Mouse (Mus musculus): ENCODE results near the gene Araf. TPM values are rescaled to one million over a fixed set of nuclear protein-coding genes. Genes with fewer than 3 reads are reported as not detected.
"Not testable (repeated sequence)": the region's sequence is repeated elsewhere in the genome, so short reads cannot be mapped to it uniquely, and the experiment has no call there.

Gene Araf
- polyA plus RNA-seq, 1 experiment from 2014 or later = 42.1 TPM

DNA sequence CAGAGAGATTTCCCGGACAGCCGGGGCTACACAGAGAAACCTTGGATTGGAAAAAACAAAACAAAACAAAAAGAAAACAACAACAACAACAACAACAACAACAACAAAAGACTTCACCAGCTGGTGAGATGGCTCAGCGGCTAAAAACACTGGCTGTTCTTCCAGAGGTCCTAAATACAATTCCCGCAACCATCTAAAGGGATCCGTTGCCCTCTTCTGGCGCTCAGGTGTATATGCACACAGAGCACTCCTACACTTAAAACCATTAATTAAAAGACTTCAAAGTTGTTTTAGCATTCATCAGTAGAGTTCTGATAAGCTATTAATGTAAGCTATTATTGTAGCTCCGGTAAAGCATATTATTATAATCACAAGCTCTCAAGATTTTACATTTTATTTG is 4.4 kb upstream of the Araf start:
- WGBS (ENCODE audit: insufficient replicate concordance) = 54% methylated on average over 7 of the region's 7 CpGs
- ATAC-seq (ENCODE audit: low read depth) = no peak
- Histone ChIP-seq H3K4me2 (ENCODE audit: low read depth, low read length) (no peak overlapping the region), H3K4me1 (ENCODE audit: control insufficient read depth, low read depth, low read length) (no peaks in the 10 kb centered on the region; the same call in none of the 2 replicates), H3K4me3 (ENCODE audit: low read depth, low read length) (no peak overlapping the region), H3K9ac (ENCODE audit: low read depth, low read length) (no peak overlapping the region), H3K36me3 (ENCODE audit: control insufficient read depth, insufficient read depth) (no peaks in the 10 kb centered on the region), H3K9me3 (replicated peaks; ENCODE audit: control insufficient read depth, low read length) (no peaks in the 10 kb centered on the region), H3K27me3 (ENCODE audit: control insufficient read depth, insufficient read depth, low read depth, low read length) (no peaks in the 10 kb centered on the region), H3K27ac (ENCODE audit: low read length) (no peak overlapping the region)

DNA sequence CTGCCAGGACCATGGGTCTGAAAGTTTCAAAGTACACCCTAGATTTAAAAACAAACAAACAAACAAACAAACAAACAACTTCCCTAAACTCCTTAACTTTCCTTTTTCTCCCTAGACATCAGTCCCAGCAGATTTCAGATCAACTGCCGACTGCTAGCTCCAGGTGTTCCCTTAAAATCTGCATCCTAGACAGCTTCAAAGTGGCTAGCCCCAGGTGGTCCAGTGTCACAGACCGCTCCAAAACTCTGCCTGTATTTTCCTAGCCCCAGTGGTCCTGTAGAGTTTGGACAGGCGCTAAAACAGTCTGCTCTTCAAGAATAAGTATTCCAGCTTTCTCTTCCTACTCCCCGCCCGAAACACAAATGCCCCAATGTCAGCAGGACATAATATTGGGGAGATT is 3.4 kb upstream of the Araf start:
- 48% methylated on average over 5 of the region's 5 CpGs for WGBS (ENCODE audit: insufficient replicate concordance)
- H3K9me3 ChIP-seq (replicated peaks; ENCODE audit: control insufficient read depth, low read length) = no peaks in the 10 kb centered on the region
- no peak for ATAC-seq (ENCODE audit: low read depth)
- H3K9ac ChIP-seq (ENCODE audit: low read depth, low read length) = no peak overlapping the region
- no peak overlapping the region for H3K4me3 ChIP-seq (ENCODE audit: low read depth, low read length)
- no peaks in the 10 kb centered on the region; the same call in 1 of the 2 replicates for H3K4me1 ChIP-seq (ENCODE audit: control insufficient read depth, low read depth, low read length)
- no peak overlapping the region for H3K4me2 ChIP-seq (ENCODE audit: low read depth, low read length)
- no peaks in the 10 kb centered on the region for H3K27me3 ChIP-seq (ENCODE audit: control insufficient read depth, insufficient read depth, low read depth, low read length)
- H3K36me3 ChIP-seq (ENCODE audit: control insufficient read depth, insufficient read depth) = no peaks in the 10 kb centered on the region
- H3K27ac ChIP-seq (ENCODE audit: low read length) = no peak overlapping the region

DNA sequence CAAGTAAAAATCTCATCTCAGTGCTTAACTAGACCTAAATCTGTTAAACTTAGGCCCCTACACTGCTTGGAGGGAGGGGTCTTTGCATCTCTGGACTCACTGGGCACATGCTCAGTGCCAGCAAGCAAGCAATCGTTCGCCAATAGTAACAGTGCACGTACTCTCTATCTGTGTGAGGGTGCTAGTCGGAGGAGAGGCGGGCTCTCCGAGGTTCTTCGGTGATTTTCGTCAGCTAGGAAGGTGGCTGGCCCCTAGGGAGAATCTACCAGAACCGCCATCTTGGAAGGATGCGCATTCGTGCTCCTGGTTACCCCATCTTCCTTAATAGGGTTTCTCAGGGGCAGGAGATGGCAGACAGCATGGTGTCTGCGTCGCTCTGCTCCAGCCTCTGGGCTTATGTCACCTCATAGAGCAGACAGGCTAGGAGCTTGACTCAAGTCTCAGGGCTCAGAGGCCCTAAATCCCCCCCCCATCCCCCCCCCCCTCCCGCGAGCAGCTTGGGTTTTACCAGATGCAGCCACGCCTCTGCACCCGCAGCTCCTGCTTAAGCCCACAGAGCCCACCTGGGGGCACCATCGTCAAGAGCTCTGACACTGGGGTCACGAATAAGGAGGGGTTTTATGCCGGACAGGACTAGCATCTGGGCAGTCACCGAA is 655 bp downstream of the Araf start:
- Histone ChIP-seq H3K9ac (ENCODE audit: low read depth, low read length) (peak overlapping the region; percentile 51; the same call in 1 of the 2 replicates), H3K9me3 (replicated peaks; ENCODE audit: control insufficient read depth, low read length) (no peaks in the 10 kb centered on the region), H3K4me3 (ENCODE audit: low read depth, low read length) (peak overlapping the region; percentile 60), H3K4me2 (ENCODE audit: low read depth, low read length) (peak overlapping the region; percentile 70), H3K36me3 (ENCODE audit: control insufficient read depth, insufficient read depth) (no peaks in the 10 kb centered on the region), H3K27me3 (ENCODE audit: control insufficient read depth, insufficient read depth, low read depth, low read length) (no peaks in the 10 kb centered on the region), H3K27ac (ENCODE audit: low read length) (peak overlapping the region; percentile 67), H3K4me1 (ENCODE audit: control insufficient read depth, low read depth, low read length) (no peaks in the 10 kb centered on the region)
- ATAC-seq (ENCODE audit: low read depth) = peak; percentile 95
- WGBS (ENCODE audit: insufficient replicate concordance) = 15% methylated on average over 20 of the region's 21 CpGs

DNA sequence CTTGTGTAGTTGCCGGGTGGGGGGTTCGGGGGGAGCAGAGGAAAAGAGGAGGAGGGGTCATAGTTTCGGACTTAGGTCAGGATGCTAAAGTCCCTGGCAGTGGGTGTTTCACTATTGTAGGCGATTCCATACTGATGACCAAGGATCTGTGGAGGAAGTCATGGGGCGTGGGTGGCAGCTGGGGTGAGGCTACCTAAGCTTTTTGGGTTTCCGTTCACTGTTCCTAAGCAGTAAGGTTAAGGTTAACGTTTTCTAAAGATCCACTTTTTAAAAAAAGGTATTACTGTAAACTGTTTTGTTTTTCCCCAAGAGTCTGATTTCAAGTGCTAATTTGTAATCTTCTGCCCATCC is 1.2 kb downstream of the Araf start:
- Histone ChIP-seq H3K4me2 (ENCODE audit: low read depth, low read length) (peak overlapping the region; percentile 70), H3K9ac (ENCODE audit: low read depth, low read length) (peak overlapping the region; percentile 51; the same call in 1 of the 2 replicates), H3K4me3 (ENCODE audit: low read depth, low read length) (peak overlapping the region; percentile 60), H3K9me3 (replicated peaks; ENCODE audit: control insufficient read depth, low read length) (no peaks in the 10 kb centered on the region), H3K27me3 (ENCODE audit: control insufficient read depth, insufficient read depth, low read depth, low read length) (no peaks in the 10 kb centered on the region), H3K4me1 (ENCODE audit: control insufficient read depth, low read depth, low read length) (no peaks in the 10 kb centered on the region), H3K27ac (ENCODE audit: low read length) (peak overlapping the region; percentile 67; the same call in 1 of the 2 replicates), H3K36me3 (ENCODE audit: control insufficient read depth, insufficient read depth) (no peaks in the 10 kb centered on the region)
- peak; percentile 12; the same call in 1 of the 2 replicates for ATAC-seq (ENCODE audit: low read depth)
- whole genome bisulfite sequencing (ENCODE audit: insufficient replicate concordance) = 21% methylated on average over 7 of the region's 7 CpGs

DNA sequence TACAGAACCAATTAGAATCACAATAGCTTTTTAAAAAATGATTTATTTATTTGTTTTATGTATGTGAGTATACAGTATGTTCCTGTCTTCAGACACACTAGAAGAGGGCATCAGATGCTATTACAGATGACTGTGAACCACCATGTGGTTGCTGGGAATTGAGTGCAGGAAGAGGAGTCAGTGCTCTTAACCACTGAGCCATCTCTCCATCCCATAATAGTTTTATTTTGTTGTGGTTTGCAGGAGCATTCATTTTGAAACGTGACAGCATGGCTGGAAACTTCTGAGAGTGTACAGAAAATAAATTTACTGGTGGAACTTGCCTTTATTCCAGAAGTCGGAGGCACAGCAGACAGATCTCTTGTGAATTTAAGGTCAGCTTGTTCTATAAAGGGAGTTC is 3.8 kb downstream of the Araf start:
- WGBS (ENCODE audit: insufficient replicate concordance) = 55% methylated on average over 2 of the region's 2 CpGs
- H3K36me3 ChIP-seq (ENCODE audit: control insufficient read depth, insufficient read depth) = no peaks in the 10 kb centered on the region
- no peak overlapping the region for H3K4me2 ChIP-seq (ENCODE audit: low read depth, low read length)
- no peaks in the 10 kb centered on the region for H3K27me3 ChIP-seq (ENCODE audit: control insufficient read depth, insufficient read depth, low read depth, low read length)
- H3K27ac ChIP-seq (ENCODE audit: low read length) = no peak overlapping the region
- no peaks in the 10 kb centered on the region for H3K4me1 ChIP-seq (ENCODE audit: control insufficient read depth, low read depth, low read length)
- no peak for ATAC-seq (ENCODE audit: low read depth)
- no peaks in the 10 kb centered on the region for H3K9me3 ChIP-seq (replicated peaks; ENCODE audit: control insufficient read depth, low read length)
- H3K9ac ChIP-seq (ENCODE audit: low read depth, low read length) = no peak overlapping the region
- H3K4me3 ChIP-seq (ENCODE audit: low read depth, low read length) = no peak overlapping the region

DNA sequence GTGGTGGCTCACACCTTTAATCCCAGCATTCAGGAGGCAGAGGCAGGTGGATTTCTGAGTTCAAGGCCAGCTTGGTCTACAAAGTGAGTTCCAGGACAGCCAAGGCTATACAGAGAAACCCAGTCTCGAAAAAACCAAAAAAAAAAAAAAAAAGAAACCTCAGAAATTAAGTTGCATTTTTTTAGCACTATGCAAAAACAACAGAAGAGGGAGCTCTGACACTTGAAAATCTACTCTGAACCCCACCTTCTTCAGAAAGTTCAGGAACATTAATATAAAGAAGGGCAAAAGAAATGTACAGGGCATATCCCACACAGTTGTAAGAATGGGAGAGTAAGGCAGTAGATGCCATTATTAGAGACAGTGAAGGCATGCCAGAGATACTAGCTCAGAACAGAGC is 6.7 kb downstream of the Araf start:
- H3K27me3 ChIP-seq (ENCODE audit: control insufficient read depth, insufficient read depth, low read depth, low read length); H3K9ac ChIP-seq (ENCODE audit: low read depth, low read length); H3K4me2 ChIP-seq (ENCODE audit: low read depth, low read length); H3K4me1 ChIP-seq (ENCODE audit: control insufficient read depth, low read depth, low read length); H3K9me3 ChIP-seq (replicated peaks; ENCODE audit: control insufficient read depth, low read length); H3K4me3 ChIP-seq (ENCODE audit: low read depth, low read length); H3K27ac ChIP-seq (ENCODE audit: low read length); H3K36me3 ChIP-seq (ENCODE audit: control insufficient read depth, insufficient read depth); ATAC-seq (ENCODE audit: low read depth): not testable (repeated sequence)
- 0% methylated on average over 1 of the region's 1 CpGs for WGBS (ENCODE audit: insufficient replicate concordance)

DNA sequence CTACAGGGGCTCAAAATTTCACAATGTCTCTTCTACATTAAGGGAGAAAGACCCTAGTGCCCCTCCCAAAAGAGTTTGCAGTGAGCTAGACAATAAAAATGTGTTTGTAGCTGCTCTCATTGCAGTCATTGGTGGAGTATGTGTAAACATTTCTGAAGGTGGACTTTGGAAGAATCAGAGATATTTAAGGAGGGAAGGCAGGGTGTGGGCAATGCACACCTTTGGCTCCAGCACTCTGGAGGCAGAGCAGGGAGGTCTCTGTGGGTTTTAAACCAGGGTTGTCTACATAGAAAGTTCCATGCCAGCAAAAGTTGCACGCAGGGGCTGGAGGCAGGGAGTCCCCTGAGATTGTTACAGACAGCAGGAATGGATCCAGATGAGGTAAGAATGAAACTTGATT is 8.7 kb downstream of the Araf start:
- no peak overlapping the region for H3K4me2 ChIP-seq (ENCODE audit: low read depth, low read length)
- H3K36me3 ChIP-seq (ENCODE audit: control insufficient read depth, insufficient read depth) = no peaks in the 10 kb centered on the region
- no peak overlapping the region for H3K27ac ChIP-seq (ENCODE audit: low read length)
- no peaks in the 10 kb centered on the region for H3K9me3 ChIP-seq (replicated peaks; ENCODE audit: control insufficient read depth, low read length)
- H3K9ac ChIP-seq (ENCODE audit: low read depth, low read length) = no peak overlapping the region
- no peaks in the 10 kb centered on the region for H3K27me3 ChIP-seq (ENCODE audit: control insufficient read depth, insufficient read depth, low read depth, low read length)
- no peak overlapping the region for H3K4me3 ChIP-seq (ENCODE audit: low read depth, low read length)
- WGBS (ENCODE audit: insufficient replicate concordance) = 67% methylated on average over 1 of the region's 1 CpGs
- no peaks in the 10 kb centered on the region for H3K4me1 ChIP-seq (ENCODE audit: control insufficient read depth, low read depth, low read length)
- no peak for ATAC-seq (ENCODE audit: low read depth)

DNA sequence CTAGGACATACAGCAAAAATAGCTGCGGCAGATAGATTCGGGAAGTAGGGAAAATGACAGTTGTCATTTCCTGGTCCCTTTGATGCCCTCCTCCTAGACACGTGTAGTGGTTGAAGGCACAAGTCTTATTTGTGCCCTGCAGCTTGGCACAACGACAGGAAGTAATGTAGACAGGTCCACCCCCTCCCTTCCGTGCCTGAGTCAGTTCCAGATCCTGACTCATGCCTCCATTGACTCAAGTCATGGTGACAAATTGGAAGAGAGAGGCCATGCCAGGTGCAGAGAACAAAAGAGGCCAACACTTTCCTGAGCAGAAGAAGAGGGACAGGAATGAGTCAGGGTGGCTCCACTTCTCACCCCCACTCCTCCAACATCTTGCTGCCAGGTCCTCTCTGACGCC is 19.4 kb downstream of the Araf start:
- Histone ChIP-seq H3K4me1 (ENCODE audit: control insufficient read depth, low read depth, low read length) (no peaks in the 10 kb centered on the region), H3K4me3 (ENCODE audit: low read depth, low read length) (no peak overlapping the region), H3K27me3 (ENCODE audit: control insufficient read depth, insufficient read depth, low read depth, low read length) (no peaks in the 10 kb centered on the region), H3K9ac (ENCODE audit: low read depth, low read length) (no peak overlapping the region), H3K9me3 (replicated peaks; ENCODE audit: control insufficient read depth, low read length) (no peaks in the 10 kb centered on the region), H3K36me3 (ENCODE audit: control insufficient read depth, insufficient read depth) (no peaks in the 10 kb centered on the region), H3K4me2 (ENCODE audit: low read depth, low read length) (no peak overlapping the region), H3K27ac (ENCODE audit: low read length) (no peak overlapping the region)
- ATAC-seq (ENCODE audit: low read depth) = no peak
- WGBS (ENCODE audit: insufficient replicate concordance) = 40% methylated on average over 6 of the region's 6 CpGs

DNA sequence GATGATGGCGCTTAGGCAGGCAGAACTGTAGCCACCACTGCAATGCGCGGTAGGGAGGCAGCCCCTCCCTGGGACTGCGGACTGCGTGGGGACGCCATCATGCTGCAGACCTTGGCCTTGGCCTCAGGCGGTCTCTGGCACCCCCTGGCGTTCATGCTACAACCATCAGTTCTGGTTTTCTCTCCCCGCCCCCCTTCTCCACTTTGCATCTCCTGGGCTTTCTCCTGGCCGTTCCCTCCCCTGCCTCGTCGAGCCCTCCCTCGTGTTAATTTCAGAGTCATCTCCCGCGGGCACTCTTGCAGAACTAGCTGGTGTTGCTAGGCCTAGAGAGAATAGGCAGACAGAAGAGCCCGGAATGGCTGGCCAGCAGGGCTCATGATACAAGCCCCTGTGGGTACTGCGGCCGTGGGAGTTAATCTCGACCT is 21.6 kb downstream of the Araf start:
- ATAC-seq (ENCODE audit: low read depth) = peak; percentile 83
- no peak overlapping the region for H3K9ac ChIP-seq (ENCODE audit: low read depth, low read length)
- no peaks in the 10 kb centered on the region for H3K36me3 ChIP-seq (ENCODE audit: control insufficient read depth, insufficient read depth)
- H3K27ac ChIP-seq (ENCODE audit: low read length) = no peak overlapping the region
- WGBS (ENCODE audit: insufficient replicate concordance) = 29% methylated on average over 18 of the region's 19 CpGs
- peak overlapping the region; percentile 60 for H3K4me2 ChIP-seq (ENCODE audit: low read depth, low read length)
- no peaks in the 10 kb centered on the region for H3K27me3 ChIP-seq (ENCODE audit: control insufficient read depth, insufficient read depth, low read depth, low read length)
- peak overlapping the region; percentile 45 for H3K4me3 ChIP-seq (ENCODE audit: low read depth, low read length)
- H3K4me1 ChIP-seq (ENCODE audit: control insufficient read depth, low read depth, low read length) = no peaks in the 10 kb centered on the region
- H3K9me3 ChIP-seq (replicated peaks; ENCODE audit: control insufficient read depth, low read length) = no peaks in the 10 kb centered on the region
